Mouse (Mus musculus): ENCODE results near the gene Nfyc.

Gene Nfyc

DNA sequence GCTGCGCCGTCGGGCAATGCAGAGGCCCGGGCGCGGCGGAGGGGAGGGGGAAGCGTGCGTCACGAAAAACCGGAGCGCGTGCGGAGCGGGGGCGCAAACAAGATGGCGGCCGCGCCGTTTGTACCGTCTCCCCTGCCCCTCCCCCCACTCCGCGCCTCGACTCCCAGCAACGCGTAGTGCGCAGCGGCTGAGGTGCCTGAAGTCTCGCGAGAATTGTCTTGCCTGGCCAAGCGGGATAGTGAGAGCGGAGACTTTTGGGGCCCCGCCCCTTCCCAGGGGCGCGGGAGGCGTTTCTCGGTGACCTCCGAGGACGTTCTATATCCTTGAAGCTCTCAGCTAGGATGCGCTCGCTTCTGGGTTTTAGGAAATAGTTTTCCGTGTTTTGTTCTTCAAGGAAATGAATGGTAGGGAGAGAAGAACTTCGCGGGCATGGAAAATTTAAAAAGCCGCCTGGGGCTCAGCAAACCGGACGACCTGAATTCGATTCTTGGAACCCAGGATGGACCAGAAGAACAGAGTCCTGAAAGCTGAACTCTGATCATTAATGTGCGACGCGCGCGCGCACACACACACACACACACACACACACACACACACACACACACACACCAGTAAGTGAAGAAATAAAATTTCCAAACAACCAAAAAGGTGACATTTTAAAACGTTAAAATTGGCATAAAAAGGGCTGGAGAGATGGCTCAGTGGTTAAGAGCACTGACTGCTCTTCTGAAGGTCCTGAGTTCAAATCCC lies 5.6 kb downstream of the Nfyc start:
- peak; percentile 98 to 99 for DNase-seq (ENCODE audit: inconsistent age in 2 of 2, low spot score in 1 of 2)

DNA sequence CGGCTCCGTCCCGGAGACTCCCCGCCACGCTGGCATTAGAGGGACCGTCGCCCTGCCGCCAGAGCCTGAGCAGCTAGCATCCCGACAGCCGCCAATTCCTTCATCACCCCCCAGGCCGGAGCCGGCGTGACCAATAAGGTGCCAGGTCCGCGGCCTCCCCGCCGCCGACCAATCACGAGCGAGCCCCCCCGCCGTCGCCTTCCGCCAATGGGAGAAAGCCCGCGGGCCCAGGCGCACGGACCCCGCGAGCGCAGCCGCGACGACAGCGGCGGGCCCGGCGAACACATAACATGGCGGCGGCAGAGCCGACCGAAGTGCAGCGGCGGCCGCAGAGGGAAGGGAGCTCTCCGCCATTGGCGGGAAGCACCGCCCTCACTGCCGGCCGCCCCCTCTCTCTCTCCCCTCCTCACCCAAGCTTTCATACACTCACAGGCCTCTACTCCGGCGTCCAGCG lies 6.2 kb downstream of the Nfyc start:
- peak; percentile 97 to 98 for DNase-seq (ENCODE audit: inconsistent age in 2 of 2, low spot score in 1 of 2)

DNA sequence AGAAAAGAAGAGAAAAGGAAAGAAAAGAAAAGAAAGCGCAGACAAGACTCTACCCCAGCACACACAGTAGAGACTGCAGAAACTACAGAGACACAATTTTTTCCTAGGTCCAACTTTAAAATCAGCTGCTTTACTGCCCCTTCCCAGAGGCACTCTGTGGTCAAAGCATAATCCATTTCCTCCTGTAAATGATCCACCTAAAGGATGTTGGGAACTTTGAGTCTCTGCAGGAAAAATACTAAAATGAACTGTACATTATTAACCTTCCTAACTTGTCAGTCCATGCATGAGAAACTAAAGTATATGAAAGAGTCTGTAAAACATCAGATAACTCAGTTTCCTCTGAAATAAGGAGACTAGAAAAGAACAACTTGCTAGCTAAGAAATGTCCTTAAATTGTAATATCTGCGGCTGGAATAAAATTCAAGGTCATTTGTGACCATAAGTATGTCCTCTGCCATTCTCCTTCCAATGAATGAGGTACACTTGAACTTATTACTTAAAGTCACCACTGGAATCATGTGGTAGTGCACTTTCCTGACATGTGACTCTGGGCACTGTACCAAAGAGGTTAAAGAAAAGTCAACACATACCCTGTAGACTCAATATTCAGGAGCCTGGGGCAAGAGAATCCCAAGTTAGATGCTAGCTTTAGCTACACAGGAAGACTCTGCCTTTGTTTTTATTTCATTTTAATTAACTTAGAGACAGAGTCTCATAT lies 9.0 kb downstream of the Nfyc start:
- peak in 1 of 2 experiments; percentile 35 for DNase-seq (ENCODE audit: inconsistent age in 2 of 2, low spot score in 1 of 2)

DNA sequence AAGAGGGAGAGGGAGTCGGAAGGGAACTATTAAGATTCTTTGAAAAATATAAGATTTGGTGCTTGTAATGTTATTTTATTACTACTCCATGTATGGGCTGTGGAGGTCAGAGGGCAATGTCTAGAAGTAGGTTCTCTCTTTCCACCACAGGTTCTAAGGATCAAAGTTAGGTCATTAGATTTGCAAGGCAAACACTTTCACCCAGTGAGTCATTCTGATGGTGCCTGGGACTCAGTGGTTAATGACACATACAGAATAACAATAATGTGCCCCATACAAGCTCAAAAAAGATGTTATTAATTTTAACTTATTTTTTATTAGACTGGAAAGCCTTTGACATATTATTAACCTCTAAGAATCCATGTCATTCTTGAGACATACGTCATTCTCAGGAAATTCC lies 11.5 kb downstream of the Nfyc start:
- no peak for DNase-seq (ENCODE audit: inconsistent age in 2 of 2, low spot score in 1 of 2)

DNA sequence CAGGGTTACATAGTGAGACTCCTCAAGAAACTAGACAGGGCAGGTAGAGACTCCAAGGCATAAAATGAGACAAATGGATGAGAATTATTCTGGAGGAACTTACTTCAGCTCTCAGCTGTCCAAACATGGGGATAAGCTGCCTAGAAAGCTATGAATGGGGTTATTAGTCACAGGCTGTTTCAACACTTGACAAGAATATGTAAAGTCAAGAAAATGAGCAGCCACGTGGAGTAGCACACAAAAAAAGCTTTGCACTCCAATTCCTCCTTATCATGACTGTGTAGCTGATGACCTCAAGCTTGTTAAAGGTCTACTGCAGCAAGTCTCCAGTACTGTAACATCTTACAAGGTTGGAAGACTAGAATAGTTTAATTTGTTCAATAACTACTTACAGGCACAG lies 12.1 kb downstream of the Nfyc start:
- peak in 1 of 2 experiments; percentile 59 for DNase-seq (ENCODE audit: inconsistent age in 2 of 2, low spot score in 1 of 2)

DNA sequence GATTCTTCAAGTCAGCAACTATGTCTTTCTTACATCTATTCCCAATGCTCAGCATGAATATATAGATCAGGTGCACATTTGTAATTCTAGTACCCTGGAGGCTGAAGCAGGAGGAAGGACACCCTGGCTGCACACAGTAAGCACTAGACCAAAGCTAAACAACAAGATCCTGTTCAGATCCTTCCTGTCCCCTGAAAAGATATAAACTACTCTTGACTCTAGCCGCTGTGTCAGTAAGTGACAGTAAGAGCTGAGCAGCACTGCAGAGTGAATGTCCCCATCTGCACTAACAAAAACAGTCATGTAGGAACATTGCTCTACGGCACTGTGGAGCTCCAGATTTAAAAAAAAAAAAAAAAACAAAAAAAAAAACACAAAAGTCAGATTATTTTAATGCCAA lies 13.4 kb downstream of the Nfyc start:
- peak in 1 of 2 experiments; percentile 56 for DNase-seq (ENCODE audit: inconsistent age in 2 of 2, low spot score in 1 of 2)

DNA sequence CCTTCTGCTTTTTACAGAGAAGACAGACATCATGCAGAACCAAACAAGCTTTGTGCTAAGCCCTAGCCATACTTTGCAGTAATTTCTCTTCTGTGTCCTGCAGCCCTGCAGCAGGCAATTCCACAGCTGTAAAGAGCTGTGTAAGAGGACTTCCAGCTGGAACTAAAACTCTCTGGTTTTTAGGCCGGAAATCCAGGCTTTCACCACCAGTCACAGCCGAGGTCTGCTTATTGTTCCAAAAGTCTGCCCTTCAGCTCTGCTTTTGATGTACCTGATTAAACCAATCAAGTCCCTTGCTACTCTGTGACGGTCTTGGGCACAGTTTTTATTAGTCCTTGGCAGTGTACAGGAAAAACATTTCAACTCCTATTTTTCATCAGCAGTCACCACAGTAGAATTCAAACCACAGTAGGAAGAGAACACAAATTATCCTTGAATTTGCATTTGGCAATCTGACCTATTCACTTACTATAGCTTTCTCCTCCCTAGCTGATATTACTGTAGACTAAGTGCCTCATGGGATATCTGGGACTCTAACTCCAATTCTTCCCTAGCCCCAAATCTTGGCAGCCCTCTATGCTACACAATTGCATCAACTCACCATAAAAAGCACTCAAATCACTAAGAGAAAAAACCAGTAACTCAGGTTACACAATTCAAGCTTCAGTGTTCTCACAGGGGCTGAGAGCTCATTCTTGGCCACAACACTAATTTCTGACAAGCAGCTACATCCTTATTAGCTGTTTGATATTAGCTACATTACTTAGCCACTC lies 14.2 kb downstream of the Nfyc start:
- peak; percentile 58 to 85 for DNase-seq (ENCODE audit: inconsistent age in 2 of 2, low spot score in 1 of 2)

DNA sequence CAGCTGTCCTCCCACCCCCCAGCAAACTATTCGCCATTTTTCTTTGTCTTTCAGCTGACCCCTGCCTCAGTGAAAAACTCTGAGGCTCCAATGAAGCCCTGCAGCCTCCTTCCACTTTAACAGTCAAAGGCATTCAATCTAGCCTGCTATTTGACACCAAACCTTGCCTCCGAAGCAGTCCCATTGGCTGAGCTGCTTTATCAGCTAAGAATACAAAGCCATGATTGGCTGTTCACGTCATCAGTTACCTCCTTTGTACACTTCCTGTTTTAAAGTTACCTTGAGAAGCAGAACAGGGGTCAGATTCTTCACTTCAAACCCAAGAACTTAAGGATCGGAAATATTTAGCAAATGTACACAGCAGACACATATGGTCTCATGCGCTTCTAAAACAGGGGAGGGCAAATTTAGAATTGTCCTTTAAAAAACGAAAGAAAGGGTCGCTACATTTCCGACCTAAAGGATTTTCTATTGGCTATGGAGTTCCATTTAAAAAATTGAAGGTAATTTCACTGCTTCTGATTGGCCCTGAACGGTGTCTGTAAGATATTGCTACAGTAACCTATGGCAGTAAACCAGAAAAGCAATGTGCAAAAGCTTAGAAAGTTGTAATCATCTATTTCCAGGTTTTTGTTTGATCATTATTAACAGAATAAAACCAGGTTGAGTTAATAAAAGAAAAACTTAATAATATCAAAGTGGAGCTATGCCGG lies 15.6 kb downstream of the Nfyc start:
- peak; percentile 84 to 94 for DNase-seq (ENCODE audit: inconsistent age in 2 of 2, low spot score in 1 of 2)

DNA sequence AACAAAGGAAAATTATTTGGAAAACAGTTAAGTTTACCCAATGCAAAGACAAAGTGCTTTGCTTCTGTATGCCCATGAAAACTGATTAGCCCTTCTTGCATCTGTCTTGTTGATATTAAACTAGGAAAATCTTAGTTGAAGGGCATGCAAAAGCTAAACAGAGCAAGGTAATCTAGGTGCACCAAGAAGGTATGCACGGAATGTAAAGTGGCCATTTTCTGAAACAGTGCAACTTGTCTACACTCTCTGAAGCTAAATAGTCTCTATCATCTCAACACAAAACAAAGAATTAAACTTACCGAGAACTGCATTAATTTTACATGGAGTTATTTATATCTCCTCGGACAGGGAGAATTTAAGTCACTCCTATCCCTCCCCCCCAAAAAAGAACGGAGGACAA lies 16.2 kb downstream of the Nfyc start:
- no peak for DNase-seq (ENCODE audit: inconsistent age in 2 of 2, low spot score in 1 of 2)

DNA sequence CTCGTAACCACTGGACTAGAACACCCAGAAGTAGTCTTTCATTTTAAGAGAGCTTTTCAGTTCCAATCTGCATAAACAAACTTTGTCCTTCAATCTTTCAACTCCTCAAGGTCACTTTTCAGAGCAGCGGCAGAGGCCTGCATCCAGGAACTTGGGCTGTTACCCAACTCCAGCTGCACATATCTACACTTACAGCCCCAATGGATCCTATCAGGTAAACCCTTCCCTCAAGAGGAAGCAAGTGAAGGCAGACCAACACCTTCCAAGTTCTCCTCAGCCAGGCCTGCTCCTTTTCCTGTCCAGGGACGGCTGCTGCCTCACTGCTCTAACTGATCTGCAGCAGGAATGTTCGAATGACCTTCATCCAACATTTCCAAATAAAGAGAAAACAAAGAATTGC lies 17.2 kb downstream of the Nfyc start:
- DNase-seq (ENCODE audit: inconsistent age in 2 of 2, low spot score in 1 of 2), result peak; percentile 61 to 91

DNA sequence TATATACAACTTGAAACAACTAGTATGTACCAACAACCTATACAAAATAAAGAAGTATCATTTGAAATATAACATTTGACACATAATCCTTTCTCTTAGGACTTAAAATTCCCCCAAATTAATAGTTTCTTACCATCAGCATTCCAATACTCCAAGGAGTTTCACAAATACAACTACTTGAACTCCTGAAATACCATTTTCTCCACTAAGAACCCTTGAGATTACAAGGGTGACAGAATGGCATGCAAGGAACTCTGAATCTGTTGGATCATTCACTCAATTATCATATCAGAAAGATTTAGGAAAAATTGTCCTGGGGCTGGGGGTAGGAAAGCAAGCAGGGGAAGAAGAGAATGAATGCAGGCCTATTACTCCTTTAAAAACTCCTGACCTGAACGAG lies 17.6 kb downstream of the Nfyc start:
- DNase-seq (ENCODE audit: inconsistent age in 2 of 2, low spot score in 1 of 2), result no peak

DNA sequence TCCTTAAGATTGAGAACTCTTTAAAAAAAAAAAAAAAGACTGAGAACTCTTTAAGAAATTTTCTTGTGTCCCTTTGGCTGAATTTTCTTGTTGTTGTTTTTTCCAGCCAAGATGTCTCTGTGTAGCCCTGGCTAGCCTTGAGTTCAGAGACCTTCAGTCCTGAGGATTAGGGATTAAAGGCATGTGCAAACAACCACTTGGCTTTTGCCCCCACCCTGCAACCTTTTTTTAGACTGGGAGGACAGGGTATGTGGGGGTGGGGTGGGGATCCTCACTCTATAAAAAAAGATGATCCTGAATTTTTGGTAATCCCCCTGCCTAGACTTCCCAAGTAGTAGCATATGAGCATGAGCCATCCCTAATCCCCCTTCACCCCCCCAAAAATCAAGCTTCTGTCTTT lies 25.6 kb downstream of the Nfyc start:
- peak in 1 of 2 experiments; percentile 48 for DNase-seq (ENCODE audit: inconsistent age in 2 of 2, low spot score in 1 of 2)

DNA sequence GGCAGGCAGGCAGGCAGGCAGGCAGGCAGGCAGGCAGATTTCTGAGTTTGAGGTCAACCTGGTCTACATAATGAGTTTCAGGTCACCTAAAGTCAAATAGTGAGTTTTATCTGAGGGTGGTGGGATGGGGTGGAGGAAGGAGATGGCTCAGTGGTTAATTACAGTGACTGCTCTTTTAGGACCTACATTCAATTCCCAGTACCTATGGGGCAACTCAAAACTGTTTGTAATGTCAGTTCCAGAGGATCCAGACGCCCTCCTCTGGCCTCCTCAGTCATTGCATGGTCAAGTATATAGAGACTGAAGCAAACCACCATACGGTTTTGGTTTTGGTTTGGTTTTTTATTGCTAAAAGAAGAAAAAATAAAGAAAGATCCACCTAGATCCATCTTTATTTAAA lies 29.9 kb downstream of the Nfyc start:
- DNase-seq (ENCODE audit: inconsistent age in 2 of 2, low spot score in 1 of 2), result peak in 1 of 2 experiments; percentile 70

DNA sequence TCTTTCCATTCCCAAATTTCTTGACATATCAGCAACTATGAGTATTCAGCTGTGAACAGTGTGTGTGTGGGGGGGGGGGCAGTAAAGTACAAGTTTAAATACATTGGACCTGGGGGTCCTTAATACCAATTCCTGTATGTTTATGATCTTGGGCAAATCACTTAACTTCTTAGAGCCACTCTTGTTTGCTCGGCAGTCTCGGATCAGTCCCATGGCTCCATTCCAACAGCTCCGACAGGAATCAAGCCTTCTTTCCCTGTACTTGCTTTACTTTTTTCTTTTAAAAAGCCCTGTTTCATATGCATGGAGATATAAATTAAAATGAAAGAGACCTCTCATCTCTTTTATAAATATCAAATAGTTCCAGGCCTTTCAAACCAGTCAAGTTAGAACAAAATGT lies 30.7 kb downstream of the Nfyc start:
- DNase-seq (ENCODE audit: inconsistent age in 2 of 2, low spot score in 1 of 2), result peak in 1 of 2 experiments; percentile 56

DNA sequence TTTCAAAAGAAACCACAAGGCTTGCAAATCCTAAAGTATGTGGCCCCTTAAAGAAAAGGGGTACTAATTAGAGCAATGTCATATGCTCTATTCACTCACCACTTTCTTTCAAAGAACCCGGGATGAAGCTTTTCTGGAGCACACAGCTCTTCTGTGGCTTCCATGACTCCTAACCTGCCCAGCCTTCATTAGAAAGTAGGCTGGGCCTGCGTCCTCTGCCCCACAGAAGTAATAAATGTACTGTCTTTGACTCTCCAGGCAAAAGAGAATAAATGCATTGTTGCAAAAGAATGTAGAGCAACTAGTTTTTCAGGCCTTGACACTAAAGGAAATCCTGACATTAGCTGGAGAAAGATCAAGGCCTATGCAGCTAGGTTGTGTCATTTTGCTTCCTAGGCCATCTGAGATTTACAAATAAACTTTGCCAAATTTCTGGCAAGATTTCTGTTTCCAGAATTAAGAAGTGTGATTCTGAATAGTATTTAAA lies 31.6 kb downstream of the Nfyc start:
- DNase-seq (ENCODE audit: inconsistent age in 2 of 2, low spot score in 1 of 2), result peak in 1 of 2 experiments; percentile 80

DNA sequence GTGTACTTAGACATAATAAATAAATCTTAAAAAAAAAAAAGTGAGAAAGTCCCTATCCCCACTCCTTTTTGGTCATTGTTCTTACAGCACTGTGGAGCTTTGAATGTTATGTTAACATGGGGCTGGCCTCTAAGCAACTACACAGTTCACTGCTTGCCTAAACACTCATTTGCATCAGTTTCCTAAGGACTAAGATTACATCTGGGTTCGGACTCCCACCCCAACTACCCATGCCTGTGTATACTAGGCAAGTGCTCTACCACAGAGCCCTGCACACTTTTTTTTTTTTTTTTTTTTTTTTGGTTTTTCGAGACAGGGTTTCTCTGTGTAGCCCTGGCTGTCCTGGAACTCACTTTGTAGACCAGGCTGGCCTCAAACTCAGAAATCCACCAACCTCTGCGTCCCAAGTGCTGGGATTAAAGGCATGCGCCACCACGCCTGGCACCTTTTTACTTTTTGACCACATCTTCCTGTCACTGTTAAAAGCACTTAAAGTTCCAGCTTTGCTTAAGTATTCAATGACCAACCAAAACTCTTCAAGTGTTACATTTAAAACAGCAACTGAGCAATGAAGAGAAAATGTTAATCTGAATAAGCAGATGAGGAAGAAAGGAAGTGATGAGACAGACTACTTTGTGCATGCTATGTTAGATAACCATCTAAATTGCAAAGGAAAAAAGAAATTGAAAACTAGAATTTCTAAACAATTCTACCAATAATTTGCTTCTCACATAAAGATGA lies 33.2 kb downstream of the Nfyc start:
- no peak for DNase-seq (ENCODE audit: inconsistent age in 2 of 2, low spot score in 1 of 2)

DNA sequence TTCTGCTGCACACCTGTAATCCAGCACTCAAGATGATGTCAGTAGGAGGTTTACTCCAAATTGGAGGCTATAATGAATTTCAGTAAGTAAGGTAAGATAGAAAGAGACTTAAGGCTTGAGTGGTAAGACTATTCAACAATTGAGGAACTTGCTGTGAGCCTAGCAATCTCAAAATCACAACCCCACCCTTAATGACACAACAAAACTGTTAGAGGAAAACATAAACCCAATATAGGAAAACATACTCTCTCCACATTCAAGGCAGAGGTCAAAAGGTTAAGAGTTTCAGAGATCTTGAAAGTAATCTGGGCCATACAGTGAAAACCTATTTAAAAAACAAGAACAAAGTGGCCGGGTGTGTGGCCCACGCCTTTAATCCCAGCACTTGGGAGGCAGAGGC lies 34.7 kb downstream of the Nfyc start:
- no peak for DNase-seq (ENCODE audit: inconsistent age in 2 of 2, low spot score in 1 of 2)

DNA sequence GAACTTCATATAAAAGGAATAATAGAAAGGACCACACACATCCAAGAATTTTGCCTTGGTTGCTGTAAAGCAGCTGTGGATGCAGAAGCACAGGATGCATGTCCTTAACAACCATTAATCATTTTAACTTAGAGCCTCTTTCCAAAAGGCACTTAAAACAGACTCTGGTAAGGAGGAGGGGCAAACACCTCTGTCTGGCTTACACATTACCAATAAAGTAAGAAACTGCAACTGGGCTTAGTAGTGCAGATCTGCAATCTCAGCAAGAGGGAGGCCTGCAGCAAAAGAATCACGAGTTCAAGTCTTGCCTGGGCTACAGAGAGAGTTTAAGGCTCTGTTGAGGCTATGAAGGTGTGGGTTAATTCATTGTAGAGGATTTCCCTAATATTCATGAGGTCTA lies 35.7 kb downstream of the Nfyc start:
- peak in 1 of 2 experiments; percentile 43 for DNase-seq (ENCODE audit: inconsistent age in 2 of 2, low spot score in 1 of 2)

DNA sequence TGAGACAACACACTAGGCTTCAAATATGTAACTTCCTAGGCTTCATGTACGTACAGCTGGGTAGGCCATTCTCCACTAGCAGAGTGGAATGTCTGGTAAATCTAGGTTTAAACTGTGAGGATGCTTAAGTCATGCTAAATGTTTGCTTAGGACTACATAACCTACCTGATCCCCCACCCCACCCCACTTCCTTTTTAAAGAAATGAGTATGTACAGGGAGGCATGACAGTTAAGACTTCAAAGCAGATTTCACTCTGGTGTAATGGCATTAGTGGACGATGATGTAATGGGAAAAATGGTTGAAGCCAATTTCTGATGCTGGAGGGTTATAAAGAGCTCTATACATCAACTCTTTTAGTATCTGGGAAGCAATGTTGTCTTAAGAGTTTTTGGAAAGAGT lies 38.5 kb downstream of the Nfyc start:
- DNase-seq (ENCODE audit: inconsistent age in 2 of 2, low spot score in 1 of 2), result no peak

DNA sequence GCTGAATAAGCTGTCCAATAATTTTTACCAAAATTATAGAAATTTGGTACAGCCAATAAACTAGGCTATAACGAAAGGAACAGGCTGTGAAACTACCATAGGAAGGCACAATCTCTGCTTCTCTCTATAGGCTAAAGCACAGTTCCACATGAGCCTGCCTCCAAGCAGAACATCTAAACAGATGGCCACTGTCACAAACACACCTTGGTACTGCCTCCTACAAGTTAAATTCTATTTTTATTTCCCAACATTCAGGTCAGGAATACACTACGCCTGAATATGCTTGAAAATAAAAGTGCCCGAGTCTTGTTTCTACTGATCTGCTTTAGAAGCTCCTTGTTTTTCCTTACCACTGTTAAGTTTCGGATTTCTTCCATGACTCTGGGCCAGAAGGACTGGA lies 41.3 kb downstream of the Nfyc start:
- DNase-seq (ENCODE audit: inconsistent age in 2 of 2, low spot score in 1 of 2), result no peak

Measured in adrenal gland, adult (tissue).